Mouse (Mus musculus): ENCODE data around the gene Eno3.

DNA sequence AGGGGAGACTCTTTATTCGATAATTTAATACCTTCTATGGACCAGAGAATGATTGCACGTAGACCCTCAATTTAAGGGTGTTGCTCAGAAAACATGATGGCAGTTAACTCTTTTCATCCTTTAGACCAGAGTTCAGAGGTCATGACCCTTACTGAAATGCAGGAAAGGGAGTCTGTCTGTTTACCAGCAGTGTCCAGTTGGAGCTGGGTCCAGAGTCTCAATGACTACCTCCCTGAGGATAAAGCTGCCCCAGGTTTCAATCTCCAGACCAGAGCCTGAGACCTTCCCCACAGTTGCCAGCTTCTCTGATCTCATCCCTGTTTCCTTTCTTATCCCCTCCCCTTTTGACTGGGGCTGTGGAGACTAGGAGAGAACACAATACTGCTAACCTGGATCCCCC is 21.6 kb downstream of the Eno3 start:
- no peak for TF ChIP-seq CHD2 (IDR thresholded peaks at IDR 0.05; ENCODE audit: low read depth, low read length)
- no peak for TF ChIP-seq ZNF384 (IDR thresholded peaks at IDR 0.05; ENCODE audit: low read depth, low read length)
- no peak for TF ChIP-seq MAFK (IDR thresholded peaks at IDR 0.05; ENCODE audit: insufficient read depth, low read depth, low read length)
- TF ChIP-seq HCFC1 (IDR thresholded peaks at IDR 0.05; ENCODE audit: borderline replicate concordance, insufficient read depth, low read length), result no peak
- no peak for TF ChIP-seq ZC3H11A (IDR thresholded peaks at IDR 0.05; ENCODE audit: borderline replicate concordance, low read depth, low read length)

All from ES-E14 (cell line).